Mouse (Mus musculus) olfactory bulb, adult 2 months (tissue): Measurements from ENCODE around the gene Fam43b. TPM values are rescaled to one million over a fixed set of nuclear protein-coding genes. Genes with fewer than 3 reads are reported as not detected.

ENCODE experiments used
- H3K27ac ChIP-seq: fragments of 200-500 bp; 2 replicates; pipeline ENCODE4 v1.5.1; 2012; ENCODE audit warnings: low read depth, low read length; ENCODE audit not compliant: insufficient read depth
- H3K4me1 ChIP-seq: fragments of 200-500 bp; 2 replicates; pipeline ENCODE4 v1.6.1; 2012; ENCODE audit warnings: low read length; ENCODE audit not compliant: control insufficient read depth, insufficient read depth
- H3K4me3 ChIP-seq: fragments of 200-500 bp; 2 replicates; pipeline ENCODE4 v1.5.1; 2012; ENCODE audit warnings: mild to moderate bottlenecking, low read depth, low read length, moderate library complexity; ENCODE audit not compliant: insufficient read depth
- CTCF ChIP-seq: fragments of 200-500 bp; IDR thresholded peaks from 2 replicates; pipeline ENCODE4 v1.5.1; 2012; ENCODE audit warnings: low read depth, mild to moderate bottlenecking, low read length, moderate library complexity; ENCODE audit not compliant: insufficient read depth
- POLR2A ChIP-seq: fragments of 200-500 bp; IDR thresholded peaks from 2 replicates; pipeline ENCODE4 v1.6.1; 2012; ENCODE audit warnings: mild to moderate bottlenecking, low read depth, low read length, moderate library complexity; ENCODE audit not compliant: insufficient read depth
- WGBS: fragments of 180-500 bp; shearing (Covaris S2); methylation state at CpG from one replicate; pipeline ENCODE4 v1.1.7; 2018; 5-methylcytosine and 5-hydroxymethylcytosine counted together
- polyA plus RNA-seq: library from polyadenylated mRNA; stranded (reverse); fragments of >200 nt; gene quantifications from 2 replicates; pipeline ENCODE4 v1.2.4, GENCODE M21; 2012; ENCODE audit warnings: low replicate concordance; ENCODE audit not compliant: missing spikeins, insufficient read depth, insufficient read length

The Fam43b gene
- polyA plus RNA-seq, 1 experiment: not detected

DNA sequence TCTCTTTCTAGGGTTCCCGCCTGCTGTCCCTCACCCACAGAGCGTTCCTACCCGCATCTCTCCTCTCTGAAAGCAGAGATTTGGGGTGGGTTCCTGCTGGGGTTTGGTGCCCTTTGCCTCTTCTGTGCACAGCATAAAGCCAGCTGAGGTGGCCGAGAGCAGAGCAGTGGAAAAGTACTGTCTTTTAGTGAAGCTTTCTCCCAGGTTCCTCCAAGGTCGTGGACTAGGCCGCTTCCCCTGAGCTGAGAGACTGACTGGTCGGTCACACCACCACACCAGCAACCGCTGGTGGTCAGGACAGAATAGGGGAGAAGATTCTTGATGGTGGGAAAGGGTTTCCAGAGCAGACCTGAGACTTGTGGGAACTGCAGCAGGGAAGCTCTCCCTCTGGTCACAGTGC, 383 bp upstream of the Fam43b start:
- TF ChIP-seq POLR2A: no peak
- TF ChIP-seq CTCF: no peak
- peak overlapping the region; percentile 77 for H3K4me3 ChIP-seq
- peaks cover 28% of the 10 kb centered on the region for H3K4me1 ChIP-seq
- H3K27ac ChIP-seq: peak overlapping the region; percentile 69
- 8% methylated on average over 8 of the region's 8 CpGs for WGBS

DNA sequence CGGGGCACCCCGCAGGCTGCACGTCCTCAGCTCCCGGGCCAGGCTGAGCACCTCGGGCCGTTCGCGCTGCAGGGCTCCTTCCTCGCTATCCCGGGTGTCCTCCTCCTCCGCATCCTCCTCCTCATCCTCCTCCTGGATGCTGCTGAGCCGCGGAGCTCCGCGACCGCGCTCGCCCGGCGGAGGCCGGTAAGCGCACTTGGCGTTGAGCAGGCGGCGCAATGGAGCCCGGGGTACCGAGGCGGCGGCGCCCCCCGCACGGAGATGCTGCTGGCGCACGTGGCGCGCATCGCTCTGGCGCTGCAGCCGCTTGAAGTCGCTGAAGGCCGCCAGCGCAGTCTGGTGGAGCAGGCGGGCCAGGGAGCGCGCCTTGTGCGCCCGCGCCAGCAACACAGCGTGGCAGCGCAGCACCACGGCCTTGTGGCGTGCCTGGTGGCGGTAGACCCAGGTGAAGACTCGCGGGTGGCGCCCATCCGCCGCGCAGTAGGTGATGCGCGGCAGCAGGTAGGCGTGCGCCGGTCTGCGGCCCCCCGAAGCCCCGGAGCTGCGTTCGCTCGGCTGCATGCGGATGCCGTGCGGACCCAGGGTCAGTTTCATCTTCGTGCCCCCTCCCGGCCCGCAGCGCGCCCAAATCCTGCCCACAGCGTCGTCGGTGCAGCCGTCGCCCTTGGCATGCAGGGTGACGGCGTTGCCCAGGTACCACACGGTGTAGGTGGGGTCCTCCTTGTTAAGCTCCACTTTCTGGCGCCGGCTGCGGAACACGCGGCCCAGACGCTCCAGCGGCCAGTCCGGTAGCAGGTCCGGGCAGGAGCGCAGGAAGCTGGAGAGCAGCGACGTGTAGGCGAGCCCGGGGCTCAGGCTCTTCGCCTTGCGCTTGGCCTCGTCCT, 999 bp downstream of the Fam43b start:
- H3K4me1 ChIP-seq: peaks cover 35% of the 10 kb centered on the region
- peak overlapping the region; percentile 77 for H3K4me3 ChIP-seq
- under 1% methylated on average over 103 of the region's 103 CpGs for WGBS
- no peak for TF ChIP-seq CTCF
- TF ChIP-seq POLR2A: no peak
- H3K27ac ChIP-seq: peak overlapping the region; percentile 19

DNA sequence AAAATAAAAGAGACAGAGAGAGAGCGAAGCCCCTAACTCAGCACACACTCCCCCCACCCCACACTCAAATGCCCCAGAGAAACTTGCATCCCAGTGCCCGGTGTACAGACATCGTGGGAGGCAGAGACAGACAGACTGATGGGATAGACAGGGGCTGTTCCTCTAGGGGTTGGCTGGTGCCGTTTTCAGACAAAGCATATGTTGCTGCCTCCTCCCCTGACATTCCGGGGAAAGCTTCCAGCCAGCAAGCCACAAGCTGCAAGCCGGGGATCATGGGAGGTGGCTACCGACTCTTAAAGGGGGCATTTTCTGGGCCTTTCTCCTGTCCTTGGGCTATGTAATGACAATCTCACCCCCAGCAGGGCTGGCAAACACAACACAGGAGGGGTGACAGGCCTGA, 2.6 kb downstream of the Fam43b start:
- H3K4me1 ChIP-seq: peaks cover 35% of the 10 kb centered on the region
- no peak overlapping the region for H3K27ac ChIP-seq
- peak overlapping the region; percentile 77 for H3K4me3 ChIP-seq
- no peak for TF ChIP-seq CTCF
- WGBS: 30% methylated on average over 7 of the region's 7 CpGs

DNA sequence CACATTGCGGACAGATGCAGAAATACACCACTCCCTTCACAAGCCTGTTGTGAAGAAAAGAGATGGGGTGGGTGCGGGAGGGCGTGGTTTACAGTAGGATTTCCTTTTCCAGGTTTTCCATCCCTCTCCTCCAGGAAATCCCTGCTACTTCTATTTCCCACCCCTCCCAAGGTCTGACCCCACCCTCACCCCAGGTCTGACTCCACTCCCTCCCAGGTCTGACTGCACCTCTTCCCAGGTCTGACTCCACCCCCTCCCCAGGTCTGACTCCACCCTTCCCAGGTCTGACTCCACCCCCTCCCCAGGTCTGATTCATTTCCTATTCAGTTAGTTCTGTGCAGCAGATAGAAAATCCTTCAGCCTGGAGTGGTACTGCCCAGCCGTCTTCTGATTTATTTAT, 12.5 kb downstream of the Fam43b start:
- WGBS: 70% methylated on average over 4 of the region's 4 CpGs
- TF ChIP-seq POLR2A (no peak), CTCF (no peak)
- H3K4me3 ChIP-seq: no peak overlapping the region
- H3K27ac ChIP-seq: no peak overlapping the region
- peaks cover 12% of the 10 kb centered on the region for H3K4me1 ChIP-seq

DNA sequence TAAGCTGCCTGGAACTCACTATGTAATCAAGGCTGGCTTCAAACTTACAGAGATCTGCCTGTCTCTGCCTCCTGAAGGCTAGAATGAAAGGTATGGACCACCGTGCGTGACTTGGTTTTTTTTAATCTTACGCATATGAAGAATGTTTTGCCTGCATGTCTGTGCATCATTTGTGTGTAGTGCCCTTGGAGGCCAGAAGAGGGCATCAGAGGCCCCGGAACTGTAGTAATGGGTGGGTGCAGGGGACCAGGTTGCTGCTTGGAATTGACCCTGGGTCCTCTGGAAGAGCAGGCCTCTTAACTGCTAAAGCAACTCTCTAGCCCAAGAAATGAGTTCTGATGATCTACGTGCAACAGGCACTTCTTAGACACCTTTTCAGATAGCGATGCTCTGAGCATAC, 13.9 kb downstream of the Fam43b start:
- Histone ChIP-seq H3K4me3 (no peak overlapping the region), H3K27ac (no peak overlapping the region), H3K4me1 (peaks cover 12% of the 10 kb centered on the region)
- WGBS: 69% methylated on average over 6 of the region's 6 CpGs
- TF ChIP-seq POLR2A: no peak
- TF ChIP-seq CTCF: peak; percentile 12; the same call in 1 of the 2 replicates

DNA sequence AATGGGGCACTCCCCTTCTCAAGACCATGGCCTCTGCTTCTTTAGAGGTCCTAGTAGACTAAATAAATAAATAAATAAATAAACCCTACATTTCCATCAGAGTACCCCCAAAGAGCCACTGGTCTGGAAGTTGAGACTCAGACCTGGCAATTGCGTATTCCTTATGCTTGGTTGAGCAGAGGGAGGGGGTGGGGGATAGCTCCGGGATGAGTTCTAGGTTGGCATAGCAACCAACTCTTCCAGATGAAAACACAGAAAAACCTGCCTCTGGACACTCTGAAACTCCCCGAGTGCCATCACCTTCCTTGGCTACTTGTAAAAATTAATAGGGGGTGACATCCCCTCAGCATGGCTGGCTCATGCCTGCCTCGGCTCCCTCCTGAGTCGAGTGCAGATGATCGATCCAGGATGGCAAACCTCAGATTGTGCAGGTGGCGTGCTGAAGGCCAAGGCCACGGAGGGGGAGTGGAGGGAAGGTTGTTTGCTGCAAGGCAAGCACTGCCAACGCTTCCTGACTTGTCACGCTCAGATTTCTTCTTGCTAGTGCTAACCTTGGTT, 16.1 kb downstream of the Fam43b start:
- no peak overlapping the region for H3K27ac ChIP-seq
- 30% methylated on average over 10 of the region's 10 CpGs for WGBS

DNA sequence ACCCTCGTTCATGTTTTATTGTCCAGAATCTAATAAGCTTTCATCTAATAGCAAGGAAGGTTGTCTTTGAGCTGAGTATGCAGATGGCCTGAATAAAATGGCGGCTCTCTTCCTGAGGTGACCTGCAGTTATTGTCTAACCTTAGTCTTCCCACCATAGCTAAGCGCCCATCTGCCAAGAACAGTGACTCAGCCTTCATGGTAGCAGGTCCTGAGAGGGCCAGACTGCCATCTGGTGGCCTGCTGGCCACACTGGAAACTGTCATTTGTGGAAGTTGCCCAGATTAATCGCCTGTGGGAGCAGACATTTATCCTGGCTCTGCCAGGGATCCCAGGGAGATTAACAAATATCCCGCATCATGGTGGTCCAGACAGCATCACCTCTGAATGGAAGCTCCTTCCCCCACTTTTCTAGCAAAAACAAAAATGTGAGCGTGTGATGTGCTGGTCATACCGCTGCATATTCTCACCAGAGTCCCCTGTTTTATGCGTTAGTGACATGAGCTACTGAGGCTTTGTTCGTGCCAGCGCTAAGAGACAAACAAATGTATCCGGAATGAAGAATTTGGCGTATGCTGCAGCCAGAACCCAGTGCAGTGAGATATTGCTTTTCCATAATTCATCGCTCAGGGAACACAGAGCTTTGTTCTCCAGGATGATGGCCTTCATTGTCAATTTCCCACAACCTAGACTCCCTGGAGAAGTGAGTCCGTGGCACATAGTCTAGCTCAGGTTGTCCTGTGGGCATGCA, 17.1 kb downstream of the Fam43b start:
- H3K4me1 ChIP-seq: peaks cover 12% of the 10 kb centered on the region
- no peak for TF ChIP-seq POLR2A
- TF ChIP-seq CTCF: peak; percentile 42; the same call in 1 of the 2 replicates
- no peak overlapping the region for H3K27ac ChIP-seq
- 62% methylated on average over 14 of the region's 14 CpGs for WGBS
- H3K4me3 ChIP-seq: no peak overlapping the region

More for the DNA sequence above, 16.1 kb downstream of the Fam43b start:
- TF ChIP-seq CTCF (no peak), POLR2A (no peak)
- H3K4me3 ChIP-seq: no peak overlapping the region
- H3K4me1 ChIP-seq: peaks cover 12% of the 10 kb centered on the region

DNA sequence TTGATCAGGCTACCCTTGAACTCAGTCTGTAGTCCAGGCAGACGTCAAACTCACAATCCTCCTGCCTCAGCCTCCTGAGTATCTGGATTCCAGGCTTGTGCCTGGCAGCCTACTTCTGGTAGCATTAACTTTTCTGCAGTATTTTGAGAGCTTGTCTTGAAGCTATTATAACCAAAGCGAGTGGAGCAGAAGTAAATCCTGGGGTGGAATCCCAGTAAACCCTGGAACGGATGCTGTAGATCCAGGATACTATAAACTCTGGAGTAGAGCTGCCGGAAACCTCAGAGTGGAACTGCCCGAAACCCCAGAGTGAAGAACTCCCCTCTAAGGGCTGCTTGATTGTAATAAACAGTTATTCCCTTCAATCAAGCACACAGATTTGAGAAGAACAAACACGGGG, 18.8 kb downstream of the Fam43b start:
- Histone ChIP-seq H3K4me3 (no peak overlapping the region), H3K27ac (no peak overlapping the region), H3K4me1 (peaks cover 12% of the 10 kb centered on the region)
- TF ChIP-seq POLR2A (no peak), CTCF (no peak)
- WGBS: 61% methylated on average over 6 of the region's 6 CpGs

DNA sequence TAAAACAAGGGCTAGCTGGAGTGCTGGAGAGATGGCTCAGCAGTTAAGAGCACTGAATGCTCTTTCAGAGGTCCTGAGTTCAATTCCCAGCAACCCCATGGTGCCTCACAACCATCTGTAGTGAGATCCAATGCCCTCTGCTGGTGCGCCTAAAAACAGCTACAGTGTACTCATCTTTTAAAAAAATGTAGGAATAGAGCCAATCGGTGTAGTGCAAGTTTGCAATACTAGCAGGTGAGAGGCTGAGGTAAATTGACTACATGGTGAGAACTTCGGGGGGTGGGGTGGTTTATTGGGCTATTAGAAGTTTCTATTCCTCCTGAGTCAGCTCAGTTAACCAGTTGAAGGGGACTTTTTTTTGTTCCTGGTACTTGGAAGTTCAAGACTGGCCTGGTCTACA, 21.2 kb downstream of the Fam43b start:
- 88% methylated on average over 3 of the region's 3 CpGs for WGBS

More for the DNA sequence above, 21.2 kb downstream of the Fam43b start:
- TF ChIP-seq CTCF: no peak
- TF ChIP-seq POLR2A: no peak
- Histone ChIP-seq H3K27ac (no peak overlapping the region), H3K4me1 (0 out of 2 replicates have a peak, but pooled peaks cover 2% of the 10 kb centered on the region), H3K4me3 (no peak overlapping the region)
